ENCODE assay signal across 10 mouse cellular contexts in the genomic region with DNA sequence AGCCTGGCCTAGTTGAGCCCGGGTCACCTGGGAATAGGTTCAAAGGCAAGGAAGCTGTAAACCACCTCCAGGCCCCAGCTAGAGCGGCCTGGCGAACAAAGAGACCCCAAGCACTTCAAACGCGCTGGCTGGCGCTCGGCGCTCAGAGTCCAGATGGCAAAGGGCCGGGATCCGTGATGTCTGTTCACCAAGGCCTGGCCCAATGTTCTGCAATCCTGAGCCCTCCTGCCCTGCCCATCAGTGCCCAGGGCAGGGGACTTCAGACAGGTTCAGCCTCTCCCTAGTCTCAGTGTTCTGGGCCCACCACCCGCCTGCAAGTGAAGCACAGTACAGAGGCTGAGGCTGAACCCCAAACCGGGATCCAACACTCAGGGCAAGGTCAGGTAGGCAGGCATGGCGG. TPM values are rescaled to one million over a fixed set of nuclear protein-coding genes. Genes with fewer than 3 reads are reported as not detected.
DNase-seq lines count a peak whose midpoint lies in the region; ATAC-seq and TF ChIP-seq lines count a peak whose summit lies in the region.
"Had no signal": no experiment of that assay in that cellular context is flagged by ENCODE, and none has a peak within 500 bp of the region (broad histone marks: within the 10 kb centered on the region; RNA-seq: fewer than 3 reads in every experiment).

No protein-coding gene starts in this region.

- no peak for ATAC-seq in forebrain, postnatal 0 days
- no peak for ATAC-seq in forebrain, embryonic 15.5 days (replicated peaks)
- ATAC-seq in midbrain, embryonic 11.5 days (ENCODE audit: low FRiP score): no peak
- ATAC-seq in megakaryocyte, adult 5-6 weeks (ENCODE audit: poor library complexity, severe bottlenecking): no peak

- peak overlapping the region; percentile 70; the same call in 1 of the 2 replicates for H3K4me2 ChIP-seq in forebrain, postnatal 0 days (ENCODE audit: low read depth)
- H3K4me2 ChIP-seq in forebrain, embryonic 15.5 days (replicated peaks): no peak overlapping the region
- H3K4me2 ChIP-seq in midbrain, embryonic 11.5 days: peak overlapping the region; percentile 81

- H3ac ChIP-seq in C2C12 (ENCODE audit: control insufficient read depth, insufficient read length, low read depth): peak overlapping the region; percentile 97

- H3K27ac ChIP-seq in forebrain, postnatal 0 days (ENCODE audit: low read depth, low read length): no peak overlapping the region
- H3K27ac ChIP-seq in forebrain, embryonic 15.5 days (replicated peaks): no peak overlapping the region
- no peak overlapping the region for H3K27ac ChIP-seq in midbrain, embryonic 11.5 days (ENCODE audit: low read depth, low read length)

- H3K9me3 ChIP-seq in forebrain, postnatal 0 days (ENCODE audit: low read length): no peaks in the 10 kb centered on the region
- no peaks in the 10 kb centered on the region for H3K9me3 ChIP-seq in forebrain, embryonic 15.5 days
- no peaks in the 10 kb centered on the region for H3K9me3 ChIP-seq in midbrain, embryonic 11.5 days (ENCODE audit: control insufficient read depth, low read length)

- H3K79me2 ChIP-seq in C2C12 (ENCODE audit: control insufficient read depth, insufficient read depth): peaks cover 63% of the 10 kb centered on the region

- no peaks in the 10 kb centered on the region for H3K36me3 ChIP-seq in forebrain, postnatal 0 days (ENCODE audit: insufficient read depth)
- H3K36me3 ChIP-seq in forebrain, embryonic 15.5 days: no peaks in the 10 kb centered on the region
- H3K36me3 ChIP-seq in C2C12 (ENCODE audit: control insufficient read depth, insufficient read depth): peaks cover 14% of the 10 kb centered on the region
- H3K36me3 ChIP-seq in midbrain, embryonic 11.5 days (ENCODE audit: control insufficient read depth, insufficient read depth, low read length): no peaks in the 10 kb centered on the region

- no peaks in the 10 kb centered on the region for H3K4me1 ChIP-seq in forebrain, postnatal 0 days (ENCODE audit: insufficient read depth)
- peaks cover 15% of the 10 kb centered on the region for H3K4me1 ChIP-seq in forebrain, embryonic 15.5 days
- H3K4me1 ChIP-seq in midbrain, embryonic 11.5 days (ENCODE audit: control insufficient read depth, insufficient read depth, low read length): peaks cover 17% of the 10 kb centered on the region

- no peak for TF ChIP-seq CTCF in forebrain, postnatal 0 days (IDR thresholded peaks at IDR 0.05; ENCODE audit: low read depth)
- TF ChIP-seq CTCF in C2C12 (IDR thresholded peaks at IDR 0.05; ENCODE audit: control insufficient read depth, insufficient read depth, insufficient read length): no peak

- H3K4me3 ChIP-seq in forebrain, postnatal 0 days (ENCODE audit: low read depth, low read length): peak overlapping the region; percentile 37; the same call in 1 of the 2 replicates
- no peak overlapping the region for H3K4me3 ChIP-seq in forebrain, embryonic 15.5 days
- peak overlapping the region; percentile 81 for H3K4me3 ChIP-seq in C2C12 (ENCODE audit: insufficient read depth, poor library complexity, severe bottlenecking)
- peak overlapping the region; percentile 44; the same call in 1 of the 2 replicates for H3K4me3 ChIP-seq in midbrain, embryonic 11.5 days (ENCODE audit: low read depth, low read length)

- WGBS in forebrain, postnatal 0 days: 20% methylated on average over 13 of the region's 13 CpGs
- WGBS in forebrain, embryonic 15.5 days: 18% methylated on average over 13 of the region's 13 CpGs
- 19% methylated on average over 13 of the region's 13 CpGs for WGBS in midbrain, embryonic 11.5 days

- H3K9ac ChIP-seq in forebrain, postnatal 0 days: no peak overlapping the region
- no peak overlapping the region for H3K9ac ChIP-seq in forebrain, embryonic 15.5 days (replicated peaks)
- H3K9ac ChIP-seq in midbrain, embryonic 11.5 days (ENCODE audit: low read length): no peak overlapping the region

- H3K27me3 ChIP-seq in forebrain, postnatal 0 days (ENCODE audit: insufficient read depth, low read length): peaks cover 54% of the 10 kb centered on the region
- H3K27me3 ChIP-seq in forebrain, embryonic 15.5 days: peaks cover 60% of the 10 kb centered on the region
- H3K27me3 ChIP-seq in C2C12 (ENCODE audit: control insufficient read depth, insufficient read depth, insufficient read length): no peaks in the 10 kb centered on the region
- H3K27me3 ChIP-seq in midbrain, embryonic 11.5 days (ENCODE audit: control insufficient read depth, insufficient read depth, low read length): peaks cover 45% of the 10 kb centered on the region

- peaks cover 44% of the 10 kb centered on the region for H3K79me3 ChIP-seq in C2C12 (ENCODE audit: low read depth)

- DNase-seq in forebrain, postnatal 0 days: no peak
- peak; percentile 80 for DNase-seq in forelimb bud, embryonic 11.5 days (ENCODE audit: low read depth, low spot score)
- DNase-seq in midbrain, embryonic 11.5 days (ENCODE audit: low spot score, missing footprints): no peak
- DNase-seq in cerebellum, postnatal 25 days: no peak
- no peak for DNase-seq in cerebellum, postnatal 36 days

TF ChIP-seq in C2C12, 6 proteins besides CTCF, POLR2A, EP300 and RAD21:
- no peak for TF ChIP-seq FOSL1 (IDR thresholded peaks at IDR 0.05; ENCODE audit: insufficient read depth, low read length, poor library complexity, severe bottlenecking)
- TF ChIP-seq MYOG (IDR thresholded peaks at IDR 0.05; ENCODE audit: control insufficient read depth, extremely low read depth, insufficient read length): no peak
- no peak for TF ChIP-seq MAX (IDR thresholded peaks at IDR 0.05)
- no peak for TF ChIP-seq CEBPB (IDR thresholded peaks at IDR 0.05; ENCODE audit: low read depth)
- TF ChIP-seq MYOD1 (IDR thresholded peaks at IDR 0.05; ENCODE audit: control insufficient read depth, insufficient read length, low read depth): no peak
- TF ChIP-seq USF1 (IDR thresholded peaks at IDR 0.05; ENCODE audit: low read depth): no peak

RNA-seq across cellular contexts. Expression of a gene that starts 0.9 kb away (rescaled TPM):
- total RNA-seq in forebrain, postnatal 0 days (2014; rRNA removed): 0.62 and 1.5 TPM in 2 replicates
- polyA plus RNA-seq in forebrain, postnatal 0 days (2015; fragmentation: Nextera tagmentation; extraction: Ambion mirVana): 1.6 and 1.8 TPM in 2 replicates
- 0.29 and 0.86 TPM in 2 replicates for polyA plus RNA-seq in forebrain, embryonic 15.5 days (2015; fragmentation: Nextera tagmentation; extraction: Ambion mirVana)
- 65.4 TPM for polyA plus RNA-seq in C2C12 (2012; fragmentation: generic; extraction: Trizol)
- 7.8 and 9.8 TPM in 2 replicates for polyA plus RNA-seq in midbrain, embryonic 11.5 days (2014; fragmentation: Nextera tagmentation; extraction: Ambion mirVana)
- total RNA-seq in megakaryocyte, adult 5-6 weeks (2015): not detected in 2 replicates
- not detected in 2 replicates for total RNA-seq in megakaryocyte, adult 5-6 weeks (2017)
- total RNA-seq: hematopoietic stem cell, adult 5-6 weeks; liver, adult 2 months had no signal
